Mouse (Mus musculus) lung, postnatal 0 days (tissue): ENCODE measurements around the gene Tyk2.

Experiments used
- CTCF ChIP-seq: IDR thresholded peaks from 2 replicates; pipeline ENCODE4 v1.5.1; 2016; ENCODE audit warnings: antibody characterized with exemption, mild to moderate bottlenecking
- EP300 ChIP-seq: IDR thresholded peaks from 2 replicates; pipeline ENCODE4 v1.6.1; 2016; ENCODE audit warnings: antibody characterized with exemption, mild to moderate bottlenecking, control low read depth

- no peak for TF ChIP-seq EP300
- no peak for TF ChIP-seq CTCF
Measured at GRCm38 (mm10) chr9:21145431-21145830, 14.4 kb upstream of the Tyk2 start.
